Mouse (Mus musculus) stomach, postnatal 0 days (tissue): ENCODE results near the gene Il17f. TPM values are rescaled to one million over a fixed set of nuclear protein-coding genes. Genes with fewer than 3 reads are reported as not detected.

Experiments used
- ATAC-seq: fragments of 200-750 bp; cut with Nextera tagmentation; 2 replicates; pipeline ENCODE4 v1.8.0; 2017; ENCODE audit not compliant: low FRiP score, low TSS enrichment
- DNase-seq: peaks from one replicate; pipeline ENCODE4 v3.0.0-alpha.2; 2016; ENCODE audit warnings: low spot score
- H3K27ac ChIP-seq: fragments of 300-500 bp; sonication (generic); replicated peaks from 2 replicates; pipeline ENCODE4 v1.5.1; 2014; ENCODE audit warnings: mild to moderate bottlenecking, control low read depth
- H3K27me3 ChIP-seq: fragments of 300-500 bp; sonication (generic); 2 replicates; pipeline ENCODE4 v1.6.1; 2014; ENCODE audit warnings: low read length; ENCODE audit not compliant: control insufficient read depth, insufficient read depth
- H3K36me3 ChIP-seq: fragments of 300-500 bp; sonication (generic); 2 replicates; pipeline ENCODE4 v1.6.1; 2014; ENCODE audit warnings: low read length, mixed read lengths; ENCODE audit not compliant: control insufficient read depth, insufficient read depth
- H3K4me1 ChIP-seq: fragments of 300-500 bp; sonication (generic); replicated peaks from 2 replicates; pipeline ENCODE4 v1.6.1; 2014; ENCODE audit warnings: antibody characterized with exemption; ENCODE audit not compliant: control insufficient read depth, insufficient read depth
- H3K4me2 ChIP-seq: fragments of 300-500 bp; sonication (generic); replicated peaks from 2 replicates; pipeline ENCODE4 v1.6.1; 2014; ENCODE audit warnings: low read depth, mild to moderate bottlenecking, control low read depth, moderate library complexity
- H3K4me3 ChIP-seq: fragments of 300-500 bp; sonication (generic); 2 replicates; pipeline ENCODE4 v1.5.1; 2014; ENCODE audit warnings: low read depth, low read length, control low read depth
- H3K9ac ChIP-seq: fragments of 300-500 bp; sonication (generic); 2 replicates; pipeline ENCODE4 v1.6.1; 2014; ENCODE audit warnings: mild to moderate bottlenecking, low read length, control low read depth, mixed read lengths
- H3K9me3 ChIP-seq: fragments of 300-500 bp; sonication (generic); 2 replicates; pipeline ENCODE4 v1.6.1; 2016; ENCODE audit warnings: low read length; ENCODE audit not compliant: control insufficient read depth
- CTCF ChIP-seq: IDR thresholded peaks from 2 replicates; pipeline ENCODE4 v1.5.1; 2016; ENCODE audit warnings: antibody characterized with exemption, low read depth, mild to moderate bottlenecking, moderate library complexity
- EP300 ChIP-seq: optimal IDR thresholded peaks from 2 replicates; pipeline ENCODE3; 2016; ENCODE audit warnings: antibody characterized with exemption
- WGBS: fragments of 180-500 bp; shearing (Covaris S2); extraction: QIAGEN DNeasy Blood & Tissue Kit; methylation state at CpG from one replicate; pipeline ENCODE4 v1.1.7; 2014; 5-methylcytosine and 5-hydroxymethylcytosine counted together
- polyA plus RNA-seq: library from polyadenylated mRNA; unstranded; fragments of >200 nt; fragmentation: Nextera tagmentation; extraction: Ambion mirVana; gene quantifications from 2 replicates; pipeline ENCODE4 v1.2.1, GENCODE M21; 2015

Il17f gene
- polyA plus RNA-seq, 1 experiment from 2014 or later = not detected

GRCm38 (mm10) chr1:20817596-20817995 is 27.2 kb upstream of the Il17f start:
- Histone ChIP-seq H3K4me2 (no peak overlapping the region), H3K4me3 (no peak overlapping the region), H3K27ac (no peak overlapping the region), H3K9me3 (no peaks in the 10 kb centered on the region), H3K36me3 (peaks cover 7% of the 10 kb centered on the region; the same call in 1 of the 2 replicates), H3K9ac (no peak overlapping the region), H3K27me3 (no peaks in the 10 kb centered on the region), H3K4me1 (no peaks in the 10 kb centered on the region)
- no peak for ATAC-seq
- 81% methylated on average over 12 of the region's 12 CpGs for WGBS
- no peak for TF ChIP-seq CTCF
- no peak for TF ChIP-seq EP300
- DNase-seq = no peak

GRCm38 (mm10) chr1:20817172-20817571 is 26.8 kb upstream of the Il17f start:
- WGBS = 84% methylated on average over 9 of the region's 9 CpGs
- H3K9me3 ChIP-seq = no peaks in the 10 kb centered on the region
- DNase-seq = no peak
- TF ChIP-seq CTCF (no peak), EP300 (no peak)
- no peak overlapping the region for H3K27ac ChIP-seq
- no peak overlapping the region for H3K4me3 ChIP-seq
- H3K4me1 ChIP-seq = no peaks in the 10 kb centered on the region
- peaks cover 7% of the 10 kb centered on the region; the same call in 1 of the 2 replicates for H3K36me3 ChIP-seq
- no peak overlapping the region for H3K9ac ChIP-seq
- no peaks in the 10 kb centered on the region for H3K27me3 ChIP-seq
- no peak for ATAC-seq
- no peak overlapping the region for H3K4me2 ChIP-seq

DNA sequence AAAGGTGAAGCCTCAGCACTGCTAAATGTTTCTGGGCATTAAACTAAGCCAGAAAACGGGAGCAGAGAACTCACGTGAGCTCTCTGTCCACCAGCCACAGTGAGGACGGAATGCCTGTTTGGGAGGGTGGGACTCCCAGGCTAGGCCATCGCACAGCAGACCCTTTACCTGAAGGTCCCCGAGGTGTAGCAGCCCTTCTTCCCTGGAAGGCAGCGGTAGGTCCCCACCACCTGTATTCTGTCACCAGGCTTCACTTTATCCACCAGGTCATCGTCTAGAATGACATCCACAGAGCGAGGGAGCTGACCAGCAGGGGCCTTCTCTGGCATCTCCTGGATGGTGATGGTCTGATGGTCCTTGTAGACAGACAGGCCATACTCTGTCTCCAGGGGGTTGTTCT is 24.1 kb upstream of the Il17f start:
- Histone ChIP-seq H3K9me3 (no peaks in the 10 kb centered on the region), H3K27ac (no peak overlapping the region), H3K4me3 (no peak overlapping the region), H3K27me3 (no peaks in the 10 kb centered on the region), H3K4me2 (no peak overlapping the region), H3K36me3 (peaks cover 15% of the 10 kb centered on the region), H3K4me1 (no peaks in the 10 kb centered on the region), H3K9ac (no peak overlapping the region)
- WGBS = 89% methylated on average over 8 of the region's 8 CpGs
- ATAC-seq (no peak), DNase-seq (no peak)
- TF ChIP-seq CTCF = no peak
- no peak for TF ChIP-seq EP300

DNA sequence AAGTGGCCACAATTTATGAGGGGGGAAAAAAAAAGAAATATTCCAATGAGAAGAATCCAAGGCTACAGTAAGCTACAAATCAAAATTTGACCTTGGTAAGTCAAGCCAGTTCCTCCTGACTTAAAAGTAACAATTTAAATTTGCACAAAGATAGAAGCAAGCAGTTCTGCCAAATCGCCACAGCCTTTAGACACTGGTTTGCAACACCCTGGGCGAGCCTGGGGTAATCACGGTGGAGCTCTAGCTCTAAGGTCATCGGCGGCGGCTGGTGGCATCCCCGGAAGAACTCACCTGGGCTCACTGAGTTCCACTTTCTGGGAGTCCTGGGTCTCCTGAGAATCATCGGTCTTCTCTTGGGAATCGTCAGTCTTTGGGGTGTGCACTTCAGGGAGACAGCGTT is 14.1 kb upstream of the Il17f start:
- Histone ChIP-seq H3K9me3 (no peaks in the 10 kb centered on the region), H3K36me3 (peaks cover 20% of the 10 kb centered on the region), H3K4me1 (no peaks in the 10 kb centered on the region), H3K9ac (no peak overlapping the region), H3K4me3 (no peak overlapping the region), H3K27ac (no peak overlapping the region), H3K4me2 (no peak overlapping the region), H3K27me3 (no peaks in the 10 kb centered on the region)
- no peak for TF ChIP-seq CTCF
- TF ChIP-seq EP300 = no peak
- WGBS = 93% methylated on average over 10 of the region's 10 CpGs
- DNase-seq (no peak), ATAC-seq (no peak)

- no peak overlapping the region for H3K9ac ChIP-seq
- DNase-seq (peak; percentile 19), ATAC-seq (no peak)
- H3K36me3 ChIP-seq = peaks cover 6% of the 10 kb centered on the region; the same call in 1 of the 2 replicates
- H3K27me3 ChIP-seq = no peaks in the 10 kb centered on the region
- no peaks in the 10 kb centered on the region for H3K9me3 ChIP-seq
- WGBS = 76% methylated on average over 8 of the region's 8 CpGs
- H3K4me1 ChIP-seq = no peaks in the 10 kb centered on the region
- no peak overlapping the region for H3K27ac ChIP-seq
- no peak overlapping the region for H3K4me3 ChIP-seq
- TF ChIP-seq EP300 = no peak
- peak; percentile 82 for TF ChIP-seq CTCF
- no peak overlapping the region for H3K4me2 ChIP-seq
Observed at GRCm38 (mm10) chr1:20801682-20802390, 11.4 kb upstream of the Il17f start.

DNA sequence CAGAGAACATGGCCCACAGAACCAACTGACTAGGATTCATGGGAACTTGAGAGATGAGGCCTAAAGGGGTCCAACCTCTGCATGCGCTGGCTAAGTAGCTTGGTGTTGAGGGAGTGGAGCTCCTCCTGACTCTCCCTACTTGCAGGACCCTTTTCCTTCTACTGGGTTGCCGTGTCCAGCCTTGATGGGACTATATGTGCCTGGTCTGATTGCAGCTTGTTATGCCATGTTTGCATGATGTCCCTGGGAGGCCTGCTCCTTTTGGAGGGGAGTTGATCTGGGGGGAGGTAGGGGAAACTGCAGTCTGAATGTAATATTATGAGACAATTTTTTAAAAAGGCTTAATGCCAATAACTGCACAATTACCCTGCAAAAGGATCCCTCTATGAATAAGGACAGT is 10.9 kb upstream of the Il17f start:
- H3K4me1 ChIP-seq = no peaks in the 10 kb centered on the region
- ATAC-seq (no peak), DNase-seq (no peak)
- H3K27ac ChIP-seq = no peak overlapping the region
- TF ChIP-seq EP300 = no peak
- TF ChIP-seq CTCF = no peak
- no peaks in the 10 kb centered on the region for H3K9me3 ChIP-seq
- peaks cover 2% of the 10 kb centered on the region; the same call in 1 of the 2 replicates for H3K36me3 ChIP-seq
- no peaks in the 10 kb centered on the region for H3K27me3 ChIP-seq
- H3K4me3 ChIP-seq = no peak overlapping the region
- H3K9ac ChIP-seq = no peak overlapping the region
- WGBS = 98% methylated on average over 2 of the region's 2 CpGs
- no peak overlapping the region for H3K4me2 ChIP-seq
